Comparison of ENCODE assay signal across 18 mouse cellular contexts in genomic region chr4:13480848-13481229, GRCm38 (mm10).
DNase-seq lines count a peak whose midpoint lies in the region; ATAC-seq lines count a peak whose summit lies in the region.
"Had no signal": no experiment of that assay in that cellular context is flagged by ENCODE, and none has a peak within 500 bp of the region (broad histone marks: within the 10 kb centered on the region; RNA-seq: fewer than 3 reads in every experiment).

No protein-coding gene starts in this region.

- no peak for DNase-seq in neural tube, embryonic 11.5 days (ENCODE audit: low spot score)
- no peak for DNase-seq in neural tube, embryonic 10.5 days (ENCODE audit: extremely low spot score, low spot score)
- DNase-seq in midbrain, embryonic 14.5 days = no peak
- no peak for DNase-seq in kidney, postnatal 10 days
- no peak for DNase-seq in adrenal gland, postnatal 10 days
- no peak for DNase-seq in left cerebral cortex, postnatal 10 days (ENCODE audit: extremely low spot score in 1 of 2, low spot score in 2 of 2)
- DNase-seq: adrenal gland, adult 8-10 months; cerebellum, adult 18-20 months; gastrocnemius, postnatal 25 days; heart, adult 18-20 months; heart, postnatal 14 days; kidney, adult 11 months; right cerebral cortex, adult 18-20 months had no signal

- intact Hi-C loops in left cerebral cortex, postnatal 10 days (cut with DNase I) = no loop called here

- H3K4me1 ChIP-seq in neural tube, embryonic 11.5 days (ENCODE audit: control insufficient read depth, insufficient read depth, low read length) = no peaks in the 10 kb centered on the region
- 0 out of 2 replicates have a peak, but pooled peaks cover 12% of the 10 kb centered on the region for H3K4me1 ChIP-seq in hindbrain, embryonic 12.5 days
- H3K4me1 ChIP-seq in midbrain, embryonic 14.5 days (ENCODE audit: control insufficient read depth, insufficient read depth, low read length) = peaks cover 11% of the 10 kb centered on the region
- peaks cover 12% of the 10 kb centered on the region for H3K4me1 ChIP-seq in neural tube, embryonic 15.5 days
- H3K4me1 ChIP-seq: kidney, embryonic 15.5 days; neural tube, embryonic 12.5 days had no signal

- no peak overlapping the region for H3K4me3 ChIP-seq in neural tube, embryonic 11.5 days (ENCODE audit: low read depth, low read length)
- H3K4me3 ChIP-seq in hindbrain, embryonic 12.5 days = no peak overlapping the region
- H3K4me3 ChIP-seq in midbrain, embryonic 14.5 days (replicated peaks; ENCODE audit: low read depth, low read length) = no peak overlapping the region
- no peak overlapping the region for H3K4me3 ChIP-seq in neural tube, embryonic 15.5 days (replicated peaks)
- H3K4me3 ChIP-seq: heart, embryonic 13.5 days; kidney, embryonic 15.5 days; neural tube, embryonic 12.5 days had no signal

- H3K27ac ChIP-seq in neural tube, embryonic 11.5 days (ENCODE audit: low read depth, low read length) = peak overlapping the region; percentile 3
- peak overlapping the region; percentile 82 for H3K27ac ChIP-seq in hindbrain, embryonic 12.5 days
- peak overlapping the region; percentile 58 for H3K27ac ChIP-seq in midbrain, embryonic 14.5 days (replicated peaks; ENCODE audit: low read depth, low read length)
- H3K27ac ChIP-seq in neural tube, embryonic 15.5 days (replicated peaks) = peak overlapping the region; percentile 65
- H3K27ac ChIP-seq: heart, embryonic 13.5 days; kidney, embryonic 15.5 days; neural tube, embryonic 12.5 days had no signal

- no peak overlapping the region for H3K4me2 ChIP-seq in neural tube, embryonic 11.5 days (ENCODE audit: low read depth)
- no peak overlapping the region for H3K4me2 ChIP-seq in hindbrain, embryonic 12.5 days (replicated peaks)
- H3K4me2 ChIP-seq in midbrain, embryonic 14.5 days (ENCODE audit: low read length) = peak overlapping the region; percentile 13; the same call in 1 of the 2 replicates
- peak overlapping the region; percentile 30; the same call in 1 of the 2 replicates for H3K4me2 ChIP-seq in neural tube, embryonic 15.5 days
- H3K4me2 ChIP-seq: heart, embryonic 13.5 days; kidney, embryonic 15.5 days; neural tube, embryonic 12.5 days had no signal

- H3K36me3 ChIP-seq in neural tube, embryonic 11.5 days (ENCODE audit: control insufficient read depth, insufficient read depth, low read length) = no peaks in the 10 kb centered on the region
- H3K36me3 ChIP-seq in hindbrain, embryonic 12.5 days = no peaks in the 10 kb centered on the region
- no peaks in the 10 kb centered on the region for H3K36me3 ChIP-seq in midbrain, embryonic 14.5 days (ENCODE audit: control insufficient read depth, insufficient read depth, low read length)
- no peaks in the 10 kb centered on the region for H3K36me3 ChIP-seq in neural tube, embryonic 15.5 days
- H3K36me3 ChIP-seq: heart, embryonic 13.5 days; kidney, embryonic 15.5 days; neural tube, embryonic 12.5 days had no signal

- 81% methylated on average over 5 of the region's 5 CpGs for WGBS in neural tube, embryonic 11.5 days
- WGBS in hindbrain, embryonic 12.5 days = 71% methylated on average over 5 of the region's 5 CpGs
- WGBS in midbrain, embryonic 14.5 days = 70% methylated on average over 5 of the region's 5 CpGs
- 36% methylated on average over 5 of the region's 5 CpGs for WGBS in neural tube, embryonic 15.5 days

- H3K9ac ChIP-seq in neural tube, embryonic 11.5 days (ENCODE audit: low read length) = no peak overlapping the region
- no peak overlapping the region for H3K9ac ChIP-seq in hindbrain, embryonic 12.5 days
- H3K9ac ChIP-seq in midbrain, embryonic 14.5 days (replicated peaks; ENCODE audit: low read length) = 0 out of 2 replicates have a peak overlapping the region, but pooled peaks have one; percentile 9
- no peak overlapping the region for H3K9ac ChIP-seq in neural tube, embryonic 15.5 days (replicated peaks)
- H3K9ac ChIP-seq: heart, embryonic 13.5 days; kidney, embryonic 15.5 days; neural tube, embryonic 12.5 days had no signal

- H3K9me3 ChIP-seq in neural tube, embryonic 11.5 days (ENCODE audit: control insufficient read depth, low read length) = no peaks in the 10 kb centered on the region
- H3K9me3 ChIP-seq in hindbrain, embryonic 12.5 days (replicated peaks) = no peaks in the 10 kb centered on the region
- H3K9me3 ChIP-seq in midbrain, embryonic 14.5 days (ENCODE audit: control insufficient read depth, low read length) = no peaks in the 10 kb centered on the region
- H3K9me3 ChIP-seq in neural tube, embryonic 15.5 days (replicated peaks) = no peaks in the 10 kb centered on the region
- H3K9me3 ChIP-seq: heart, embryonic 13.5 days; kidney, embryonic 15.5 days; neural tube, embryonic 12.5 days had no signal

- H3K27me3 ChIP-seq in neural tube, embryonic 11.5 days (ENCODE audit: control insufficient read depth, insufficient read depth, low read length) = no peaks in the 10 kb centered on the region
- no peaks in the 10 kb centered on the region for H3K27me3 ChIP-seq in hindbrain, embryonic 12.5 days
- H3K27me3 ChIP-seq in midbrain, embryonic 14.5 days (ENCODE audit: control insufficient read depth, insufficient read depth, low read length) = no peaks in the 10 kb centered on the region
- H3K27me3 ChIP-seq in neural tube, embryonic 15.5 days (replicated peaks) = no peaks in the 10 kb centered on the region
- H3K27me3 ChIP-seq: heart, embryonic 13.5 days; kidney, embryonic 15.5 days; neural tube, embryonic 12.5 days had no signal

- ATAC-seq in neural tube, embryonic 11.5 days (ENCODE audit: insufficient read depth, low FRiP score, low TSS enrichment) = no peak
- ATAC-seq in hindbrain, embryonic 12.5 days (ENCODE audit: low FRiP score) = peak; percentile 63
- ATAC-seq in midbrain, embryonic 14.5 days (ENCODE audit: low FRiP score, low TSS enrichment) = no peak
- no peak for ATAC-seq in neural tube, embryonic 15.5 days (ENCODE audit: low FRiP score)

Comparison
In these comparisons a context has a peak if more than half of its experiments do, and no peak if none do; other contexts are left out.
1. H3K4me2 ChIP-seq: peak in midbrain, embryonic 14.5 days (single experiment) and neural tube, embryonic 15.5 days (single experiment); none in neural tube, embryonic 11.5 days (single experiment) and hindbrain, embryonic 12.5 days (single experiment).
2. H3K27ac ChIP-seq: peak in every context shown above with its lines; median percentile 82 in hindbrain, embryonic 12.5 days; 65 in neural tube, embryonic 15.5 days; 58 in midbrain, embryonic 14.5 days; 3 in neural tube, embryonic 11.5 days.